Mouse (Mus musculus): ENCODE measurements around the gene Slamf7.

The Slamf7 gene

GRCm38 (mm10) chr1:171584584-171584983, 68.3 kb downstream of the Slamf7 start:
- in situ Hi-C loops (cut with MboI; ENCODE audit: low pct_unique_long_range_greater_than_20kb in 1 of 2, low sequenced_read_pairs in 2 of 2, unreplicated experiment in 1 of 2) = no loop called here

Measured in mouse embryonic stem cell (cell line).